Mouse (Mus musculus): Measurements from ENCODE around the gene Mmel1. TPM values are rescaled to one million over a fixed set of nuclear protein-coding genes. Genes with fewer than 3 reads are reported as not detected.

Gene Mmel1
- polyA plus RNA-seq, 1 experiment: 0.09 TPM

DNA sequence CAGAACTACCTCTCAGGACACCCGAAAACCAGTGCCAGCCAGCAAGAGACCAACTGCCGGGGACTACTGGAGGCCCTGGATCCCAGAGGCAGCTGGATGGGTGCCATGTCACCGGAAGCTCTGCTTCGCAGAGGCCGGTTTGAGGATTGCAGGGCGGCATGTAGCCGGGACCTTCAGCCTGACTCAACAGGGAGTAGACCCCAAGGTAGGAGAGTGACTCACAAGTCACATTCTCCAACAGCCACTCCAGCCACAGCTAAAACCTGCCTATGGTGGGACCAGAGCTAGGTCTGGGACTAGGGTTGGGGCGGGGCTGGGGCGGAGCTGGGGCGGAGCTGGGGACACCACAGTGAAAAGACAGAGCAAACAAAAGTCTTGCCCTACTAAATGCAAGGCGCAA, 30.0 kb upstream of the Mmel1 start:
- no peak for DNase-seq
- H3K4me3 ChIP-seq (replicated peaks; ENCODE audit: extremely low read depth, low read depth, low read length): no peak overlapping the region
- WGBS: 43% methylated on average over 11 of the region's 11 CpGs
- TF ChIP-seq CTCF (IDR thresholded peaks at IDR 0.05; ENCODE audit: insufficient read depth, low read length) (no peak), POLR2A (IDR thresholded peaks at IDR 0.05; ENCODE audit: borderline replicate concordance, extremely low read depth, low read depth, low read length) (no peak)
- no peaks in the 10 kb centered on the region for H3K4me1 ChIP-seq (ENCODE audit: control insufficient read depth, insufficient read depth, low read length)

DNA sequence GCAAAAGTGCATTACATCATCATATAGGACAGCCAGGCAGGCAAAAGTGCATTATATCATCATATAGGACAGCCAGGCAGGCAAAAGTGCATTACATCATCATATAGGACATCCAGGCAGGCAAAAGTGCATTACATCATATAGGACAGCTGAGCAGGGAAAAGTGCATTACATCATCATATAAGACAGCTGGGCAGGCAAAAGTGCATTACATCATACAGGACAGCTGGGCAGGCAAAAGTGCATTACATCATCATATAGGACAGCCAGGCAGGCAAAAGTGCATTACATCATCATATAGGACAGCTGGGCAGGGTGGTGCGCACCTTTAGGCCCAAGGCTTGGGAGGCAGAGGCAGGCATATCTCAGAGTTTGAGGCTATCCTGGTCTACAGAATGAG, 16.7 kb upstream of the Mmel1 start:
- peaks cover 4% of the 10 kb centered on the region; the same call in 1 of the 2 replicates for H3K4me1 ChIP-seq (ENCODE audit: control insufficient read depth, insufficient read depth, low read length)
- DNase-seq: no peak
- 84% methylated on average over 1 of the region's 1 CpGs for WGBS
- no peak overlapping the region for H3K4me3 ChIP-seq (replicated peaks; ENCODE audit: extremely low read depth, low read depth, low read length)
- TF ChIP-seq POLR2A (IDR thresholded peaks at IDR 0.05; ENCODE audit: borderline replicate concordance, extremely low read depth, low read depth, low read length): no peak
- no peak for TF ChIP-seq CTCF (IDR thresholded peaks at IDR 0.05; ENCODE audit: insufficient read depth, low read length)

DNA sequence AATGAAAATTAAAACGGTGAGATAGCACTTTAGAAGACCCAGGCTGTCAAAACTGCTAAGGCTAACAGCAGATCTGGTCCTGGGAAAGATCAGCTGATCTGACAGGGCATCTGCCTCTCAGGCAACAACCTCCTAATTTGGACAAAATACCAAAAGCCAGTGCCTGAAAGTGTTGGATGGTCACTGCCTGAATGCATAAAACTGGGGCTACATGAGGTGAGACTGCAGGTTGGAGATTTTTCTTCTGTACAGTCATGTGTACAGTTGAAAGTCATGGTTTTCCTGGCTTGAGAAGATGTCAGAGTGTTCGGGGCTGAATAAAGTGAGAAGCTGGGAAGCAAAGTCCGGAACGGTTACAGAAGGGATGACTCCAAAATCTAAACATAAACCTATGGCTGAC, 15.5 kb upstream of the Mmel1 start:
- no peak for DNase-seq
- Histone ChIP-seq H3K4me1 (ENCODE audit: control insufficient read depth, insufficient read depth, low read length) (peaks cover 4% of the 10 kb centered on the region; the same call in 1 of the 2 replicates), H3K4me3 (replicated peaks; ENCODE audit: extremely low read depth, low read depth, low read length) (no peak overlapping the region)
- 65% methylated on average over 4 of the region's 4 CpGs for WGBS
- TF ChIP-seq CTCF (IDR thresholded peaks at IDR 0.05; ENCODE audit: insufficient read depth, low read length): no peak
- TF ChIP-seq POLR2A (IDR thresholded peaks at IDR 0.05; ENCODE audit: borderline replicate concordance, extremely low read depth, low read depth, low read length): no peak

DNA sequence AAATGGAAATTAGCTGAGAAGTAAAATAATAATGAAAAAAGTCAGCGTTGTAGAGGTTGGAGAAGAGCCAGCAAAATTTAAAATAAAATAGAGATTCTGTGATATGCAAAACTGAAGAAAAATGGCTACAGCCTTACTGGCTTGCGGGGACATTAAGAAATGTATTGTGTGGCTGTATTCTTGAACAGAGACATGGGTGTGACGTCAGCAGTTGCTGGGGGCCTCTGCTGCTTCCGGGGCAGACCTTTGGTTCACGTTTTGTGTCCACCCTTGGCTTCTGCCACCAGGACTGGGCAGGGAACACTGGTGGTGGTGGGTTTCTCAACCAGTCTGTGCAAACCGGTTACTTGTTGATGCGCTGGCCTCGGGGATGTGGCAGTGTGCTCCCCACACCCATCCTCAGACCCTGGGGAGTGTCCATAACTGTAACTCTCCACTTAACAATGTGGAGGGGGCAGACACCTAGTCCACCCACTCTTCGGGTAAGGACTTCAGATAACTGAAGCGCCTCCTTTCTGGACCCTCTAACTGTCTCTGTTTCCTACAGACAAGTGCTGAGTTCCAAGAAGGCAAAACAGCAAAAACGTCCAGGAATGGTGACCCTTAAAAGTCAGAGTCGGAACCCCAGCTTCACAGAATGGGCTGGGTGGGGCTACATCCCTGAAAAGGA, 14.6 kb upstream of the Mmel1 start:
- 49% methylated on average over 12 of the region's 12 CpGs for WGBS
- Histone ChIP-seq H3K4me3 (replicated peaks; ENCODE audit: extremely low read depth, low read depth, low read length) (no peak overlapping the region), H3K4me1 (ENCODE audit: control insufficient read depth, insufficient read depth, low read length) (peaks cover 4% of the 10 kb centered on the region; the same call in 1 of the 2 replicates)
- TF ChIP-seq POLR2A (IDR thresholded peaks at IDR 0.05; ENCODE audit: borderline replicate concordance, extremely low read depth, low read depth, low read length) (no peak), CTCF (IDR thresholded peaks at IDR 0.05; ENCODE audit: insufficient read depth, low read length) (no peak)
- DNase-seq: no peak

DNA sequence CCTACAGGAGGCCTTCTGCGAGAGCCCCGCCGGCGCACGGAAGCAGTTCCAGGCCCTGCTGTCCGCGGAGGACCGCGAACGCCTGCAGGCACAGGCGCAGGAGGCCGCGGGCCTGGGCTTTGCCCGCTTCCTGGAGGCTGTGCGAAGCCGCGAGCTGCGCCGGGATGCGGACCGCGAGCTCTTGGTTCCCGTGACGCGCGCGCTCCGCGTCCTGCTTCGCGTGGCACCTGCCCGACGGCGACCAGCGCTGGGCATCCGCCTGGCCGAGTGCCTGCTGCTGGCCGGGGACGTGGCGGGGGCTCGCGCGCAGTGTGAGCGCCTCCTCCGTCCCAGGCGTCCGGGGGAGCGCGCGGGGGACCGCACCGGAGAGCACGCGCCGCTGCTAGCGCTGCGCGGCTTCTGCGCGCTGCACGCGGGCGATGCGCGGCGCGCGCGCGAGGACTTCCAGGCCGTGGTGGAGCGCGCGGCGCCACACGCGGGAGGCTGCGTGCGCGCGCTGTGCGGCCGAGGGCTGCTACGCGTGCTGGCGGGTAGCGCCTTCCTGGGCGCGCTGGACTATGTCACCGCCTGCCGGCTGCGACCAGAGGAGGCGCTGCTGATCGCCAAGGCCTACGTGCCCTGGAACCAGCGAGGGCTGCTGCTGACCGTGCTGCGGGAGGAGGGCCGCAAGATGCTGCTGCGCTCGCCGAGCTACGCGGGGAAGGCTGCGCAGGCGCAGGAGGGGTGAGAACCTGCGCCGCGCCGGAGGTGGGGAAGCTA, 13.5 kb upstream of the Mmel1 start:
- H3K4me1 ChIP-seq (ENCODE audit: control insufficient read depth, insufficient read depth, low read length): peaks cover 4% of the 10 kb centered on the region; the same call in 1 of the 2 replicates
- peak overlapping the region; percentile 38 for H3K4me3 ChIP-seq (replicated peaks; ENCODE audit: extremely low read depth, low read depth, low read length)
- peak; percentile 60 for DNase-seq
- TF ChIP-seq CTCF (IDR thresholded peaks at IDR 0.05; ENCODE audit: insufficient read depth, low read length) (0 out of 2 replicates have a peak, but pooled peaks have one; percentile 9), POLR2A (IDR thresholded peaks at IDR 0.05; ENCODE audit: borderline replicate concordance, extremely low read depth, low read depth, low read length) (no peak)
- WGBS: under 1% methylated on average over 110 of the region's 110 CpGs

DNA sequence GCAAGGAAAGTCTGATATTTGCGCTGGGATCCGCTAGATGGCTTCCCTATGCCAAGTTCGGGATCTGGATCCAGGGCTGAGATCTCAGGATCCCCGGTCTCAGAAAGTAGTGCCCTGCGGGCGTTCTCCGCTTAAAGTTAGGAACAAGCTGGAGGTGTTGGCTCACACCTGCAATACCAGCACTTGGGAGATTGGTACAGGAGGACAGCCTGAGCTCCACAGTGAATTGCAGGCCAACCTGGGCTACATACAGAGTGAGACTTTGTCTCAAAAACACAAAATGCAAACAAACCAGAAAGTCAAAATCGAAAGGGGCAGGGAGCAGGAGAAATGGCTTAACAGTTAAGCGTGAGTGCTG, 12.9 kb upstream of the Mmel1 start:
- DNase-seq: no peak
- H3K4me3 ChIP-seq (replicated peaks; ENCODE audit: extremely low read depth, low read depth, low read length): peak overlapping the region; percentile 38
- no peak for TF ChIP-seq CTCF (IDR thresholded peaks at IDR 0.05; ENCODE audit: insufficient read depth, low read length)
- TF ChIP-seq POLR2A (IDR thresholded peaks at IDR 0.05; ENCODE audit: borderline replicate concordance, extremely low read depth, low read depth, low read length): no peak
- WGBS: 20% methylated on average over 9 of the region's 9 CpGs
- H3K4me1 ChIP-seq (ENCODE audit: control insufficient read depth, insufficient read depth, low read length): peaks cover 4% of the 10 kb centered on the region; the same call in 1 of the 2 replicates

DNA sequence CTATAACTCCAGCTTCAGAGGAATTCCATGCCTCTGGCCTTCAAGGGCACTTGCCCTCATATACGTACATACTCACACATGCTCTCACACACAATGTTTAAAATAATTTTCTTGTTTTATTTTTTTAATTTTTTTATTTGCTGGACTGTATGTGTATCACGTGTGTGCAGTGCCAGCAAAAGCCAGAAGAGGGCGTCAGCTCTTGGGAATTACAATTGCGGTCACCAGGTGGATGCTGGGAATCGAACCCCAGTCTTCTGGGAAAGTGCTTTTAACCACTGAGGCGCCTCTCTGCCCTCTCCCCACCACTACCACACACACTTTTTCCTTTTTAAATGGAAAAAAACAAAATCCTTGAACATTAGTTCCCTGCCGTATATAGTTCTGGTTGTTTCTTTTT, 12.5 kb upstream of the Mmel1 start:
- no peak for DNase-seq
- no peak overlapping the region for H3K4me3 ChIP-seq (replicated peaks; ENCODE audit: extremely low read depth, low read depth, low read length)
- 85% methylated on average over 7 of the region's 7 CpGs for WGBS
- H3K4me1 ChIP-seq (ENCODE audit: control insufficient read depth, insufficient read depth, low read length): peaks cover 4% of the 10 kb centered on the region; the same call in 1 of the 2 replicates
- TF ChIP-seq POLR2A (IDR thresholded peaks at IDR 0.05; ENCODE audit: borderline replicate concordance, extremely low read depth, low read depth, low read length): no peak

DNA sequence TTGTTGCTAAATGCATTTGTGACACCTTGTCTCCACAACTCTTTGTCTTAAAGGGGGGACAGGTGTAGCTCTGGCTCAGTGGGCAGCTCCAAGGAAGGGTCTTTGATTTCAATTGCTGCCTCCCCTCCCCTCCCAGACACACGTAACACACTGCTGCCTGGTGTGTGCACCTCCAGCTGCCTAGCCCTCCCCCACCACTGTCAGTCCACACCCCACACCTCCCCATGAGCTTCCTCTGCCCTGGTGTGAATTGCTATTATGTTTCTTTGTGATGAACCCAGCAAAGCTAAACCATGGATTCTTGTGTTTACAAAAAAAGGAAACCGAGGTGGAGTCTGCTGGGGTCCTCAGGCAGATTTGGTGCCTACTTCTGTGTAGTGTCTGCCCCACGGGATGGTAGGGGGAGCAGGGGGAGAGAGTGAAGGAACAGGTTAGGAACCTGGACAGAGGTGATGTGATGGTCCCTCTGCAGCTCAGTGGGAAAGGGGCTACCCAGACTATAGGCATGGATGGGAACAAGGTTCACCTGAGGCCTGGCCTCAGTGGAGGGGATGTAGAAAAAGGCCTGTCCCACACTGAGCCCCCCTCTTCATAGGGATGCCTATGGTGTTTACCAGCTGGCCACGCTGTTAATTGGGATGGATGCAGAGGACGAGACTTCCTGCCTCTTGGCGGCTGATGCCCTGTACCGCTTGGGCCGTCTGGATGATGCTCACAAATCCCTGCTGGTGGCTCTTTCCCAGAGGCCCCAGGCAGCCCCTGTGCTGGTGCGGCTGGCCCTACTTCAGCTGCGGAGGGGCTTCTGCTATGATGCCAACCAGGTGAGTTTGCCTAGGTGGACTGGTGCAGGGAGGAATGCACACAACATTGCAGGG, 11.8 kb upstream of the Mmel1 start:
- WGBS: 79% methylated on average over 10 of the region's 10 CpGs
- TF ChIP-seq POLR2A (IDR thresholded peaks at IDR 0.05; ENCODE audit: borderline replicate concordance, extremely low read depth, low read depth, low read length) (no peak), CTCF (IDR thresholded peaks at IDR 0.05; ENCODE audit: insufficient read depth, low read length) (no peak)

DNA sequence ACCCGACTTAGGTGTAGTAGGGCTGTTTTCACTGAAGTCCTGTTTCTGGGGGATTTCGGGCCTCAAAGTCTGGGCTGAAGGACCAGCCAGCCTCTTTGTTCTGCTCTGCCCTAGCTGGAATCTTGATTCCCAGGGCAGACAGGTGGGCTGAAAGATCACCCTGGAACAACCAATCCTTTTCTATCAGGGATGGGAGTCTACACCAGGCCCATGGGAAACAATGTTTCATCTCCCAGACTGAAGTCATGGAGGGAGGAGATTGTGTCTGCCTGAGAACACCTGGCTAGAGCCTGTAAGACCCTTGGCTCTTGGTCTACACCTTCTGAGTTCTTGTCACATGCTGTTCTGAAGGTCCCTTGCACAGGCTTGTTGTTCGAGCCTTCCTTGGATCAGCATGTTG, 10.8 kb upstream of the Mmel1 start:
- DNase-seq: no peak
- H3K4me1 ChIP-seq (ENCODE audit: control insufficient read depth, insufficient read depth, low read length): peaks cover 4% of the 10 kb centered on the region; the same call in 1 of the 2 replicates
- TF ChIP-seq CTCF (IDR thresholded peaks at IDR 0.05; ENCODE audit: insufficient read depth, low read length) (no peak), POLR2A (IDR thresholded peaks at IDR 0.05; ENCODE audit: borderline replicate concordance, extremely low read depth, low read depth, low read length) (no peak)
- 74% methylated on average over 3 of the region's 3 CpGs for WGBS
- H3K4me3 ChIP-seq (replicated peaks; ENCODE audit: extremely low read depth, low read depth, low read length): no peak overlapping the region

More for the DNA sequence above, 11.8 kb upstream of the Mmel1 start:
- no peak for DNase-seq
- Histone ChIP-seq H3K4me1 (ENCODE audit: control insufficient read depth, insufficient read depth, low read length) (peaks cover 4% of the 10 kb centered on the region; the same call in 1 of the 2 replicates), H3K4me3 (replicated peaks; ENCODE audit: extremely low read depth, low read depth, low read length) (no peak overlapping the region)
